Mouse (Mus musculus): ENCODE measurements around the gene Cd276.

DNA sequence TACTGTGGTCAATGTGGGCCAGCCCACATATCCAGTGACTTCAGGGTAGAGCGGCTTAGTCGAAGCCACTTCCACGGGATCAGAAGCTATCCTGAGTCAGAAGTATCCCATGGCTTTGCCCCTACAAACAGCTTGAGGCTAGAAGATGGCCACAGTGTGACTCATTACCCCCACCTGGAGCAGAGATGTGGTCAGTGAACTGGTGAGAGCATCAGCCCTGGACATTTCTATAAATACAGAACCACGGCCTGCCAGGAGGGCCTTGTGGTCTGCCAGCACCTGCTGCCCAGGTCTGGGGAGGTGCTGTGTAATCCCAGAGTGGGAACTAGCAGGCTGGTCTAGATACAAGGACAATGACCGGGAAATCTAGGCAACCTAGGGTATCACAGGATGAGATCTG, 54.3 kb downstream of the Cd276 start:
- TF ChIP-seq CTCF (IDR thresholded peaks at IDR 0.05): no peak
- TF ChIP-seq EP300 (IDR thresholded peaks at IDR 0.05): no peak

Measured in lung, postnatal 0 days (tissue).